Mouse (Mus musculus) Patski (cell line): ENCODE results near the gene Sbsn. TPM values are rescaled to one million over a fixed set of nuclear protein-coding genes. Genes with fewer than 3 reads are reported as not detected.

Source experiments
- ATAC-seq: fragments of 100-300 bp; one replicate; pipeline ENCODE4 v1.8.0; 2021
- CTCF ChIA-PET: fragments of 350-600 bp; sonication (Branson Sonifier 250); formaldehyde crosslinking; loops from one replicate; lab custom pipeline; 2022; ENCODE audit warnings: inconsistent platforms; lab: Charles Lee
- POLR2A ChIA-PET: fragments of 350-600 bp; sonication (Branson Sonifier 250); formaldehyde crosslinking; loops from one replicate; lab custom pipeline; 2022; ENCODE audit warnings: antibody characterized with exemption, inconsistent platforms; lab: Charles Lee
- DNase-seq: peaks from one replicate; pipeline ENCODE4 v3.0.0-alpha.2; 2011; ENCODE audit warnings: low read depth, low spot score
- H3K27me3 ChIP-seq: fragments of 371-371 bp; one replicate; pipeline ENCODE4 v1.5.1; 2021
- CTCF ChIP-seq: fragments of 100-300 bp; IDR thresholded peaks from one replicate; pipeline ENCODE4 v1.5.1; 2021
- in situ Hi-C: fragments of 300-500 bp; cut with MboI; formaldehyde crosslinking; loops from 3 replicates; pipeline ENCODE4 v1.11.1; 2018; ENCODE audit warnings: low pct_unique_long_range_greater_than_20kb, mixed read lengths
- polyA plus RNA-seq: library from polyadenylated mRNA; unstranded; gene quantifications from one replicate; pipeline ENCODE4 v1.2.3, GENCODE M21; 2021

Gene Sbsn
- polyA plus RNA-seq, 1 experiment from 2014 or later = 8.5 TPM

GRCm38 (mm10) chr7:30757001-30757400 lies 5.7 kb downstream of the Sbsn start:
- CTCF ChIA-PET = no interaction called here
- no peaks in the 10 kb centered on the region for H3K27me3 ChIP-seq
- no peak for TF ChIP-seq CTCF
- POLR2A ChIA-PET = no interaction called here
- ATAC-seq (no peak), DNase-seq (no peak)
- in situ Hi-C loops = no loop called here

DNA sequence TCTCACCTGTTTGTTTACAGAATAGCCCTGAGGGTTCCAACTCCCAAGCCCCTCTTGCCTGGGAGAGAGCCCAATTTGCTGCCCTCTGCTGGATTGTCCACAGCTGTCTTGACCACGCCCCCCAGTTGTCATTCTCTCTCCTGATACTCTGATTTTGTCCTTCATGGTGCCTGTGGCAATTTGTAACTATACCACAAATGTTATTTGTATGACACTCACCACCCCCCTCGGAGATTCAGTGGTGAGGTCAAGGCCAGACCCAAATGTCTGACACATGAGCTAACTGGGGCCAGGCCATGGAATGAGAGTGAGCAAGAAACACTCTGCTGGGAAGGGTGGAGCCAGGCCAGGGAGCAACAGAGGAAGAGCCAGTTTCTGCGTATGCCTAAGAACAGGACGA lies 7.6 kb downstream of the Sbsn start:
- ChIA-PET CTCF (interaction anchor here (1.0 to 2.0 kb wide), 5 partner anchors 12 to 106 kb away, joined by 3 to 9 read pairs (median 4); no protein-coding TSS in a partner anchor), POLR2A (no interaction called here)
- no peak for TF ChIP-seq CTCF
- peaks cover under 1% of the 10 kb centered on the region for H3K27me3 ChIP-seq
- in situ Hi-C loops = no loop called here
- peak; percentile 66 for ATAC-seq
- DNase-seq = peak; percentile 30

GRCm38 (mm10) chr7:30761769-30762352 lies 10.6 kb downstream of the Sbsn start:
- CTCF ChIA-PET = no interaction called here
- DNase-seq (no peak), ATAC-seq (no peak)
- peaks cover 3% of the 10 kb centered on the region for H3K27me3 ChIP-seq
- POLR2A ChIA-PET = no interaction called here
- no peak for TF ChIP-seq CTCF
- in situ Hi-C loops = no loop called here

DNA sequence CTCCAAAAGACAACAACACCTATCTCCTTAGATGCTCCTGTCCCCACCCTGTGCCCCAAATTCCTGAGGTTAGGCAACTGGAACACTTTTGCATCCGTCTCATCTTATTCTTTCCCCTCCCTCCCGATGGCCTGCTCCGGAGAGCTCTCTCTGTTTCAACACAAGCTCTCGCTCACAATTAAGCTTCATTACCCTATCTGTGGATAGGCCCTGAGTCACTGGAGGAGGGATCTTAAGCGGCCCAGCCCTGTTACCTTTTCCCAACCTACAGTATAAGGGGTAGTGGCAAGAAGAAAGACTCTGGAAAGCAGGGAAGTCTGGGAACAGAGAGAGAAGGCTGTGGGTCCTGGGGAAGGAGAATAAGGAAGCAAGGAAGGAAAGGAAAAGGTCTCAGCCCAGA lies 12.2 kb downstream of the Sbsn start, which contains the start of gene Dmkn:
Gene Dmkn (plus strand): TSS at position 301 of the 400 bp plus-strand sequence.
- ATAC-seq = no peak
- in situ Hi-C loops = no loop called here
- TF ChIP-seq CTCF = no peak
- CTCF ChIA-PET = no interaction called here
- POLR2A ChIA-PET = no interaction called here
- no peak for DNase-seq
- H3K27me3 ChIP-seq = peaks cover 7% of the 10 kb centered on the region

DNA sequence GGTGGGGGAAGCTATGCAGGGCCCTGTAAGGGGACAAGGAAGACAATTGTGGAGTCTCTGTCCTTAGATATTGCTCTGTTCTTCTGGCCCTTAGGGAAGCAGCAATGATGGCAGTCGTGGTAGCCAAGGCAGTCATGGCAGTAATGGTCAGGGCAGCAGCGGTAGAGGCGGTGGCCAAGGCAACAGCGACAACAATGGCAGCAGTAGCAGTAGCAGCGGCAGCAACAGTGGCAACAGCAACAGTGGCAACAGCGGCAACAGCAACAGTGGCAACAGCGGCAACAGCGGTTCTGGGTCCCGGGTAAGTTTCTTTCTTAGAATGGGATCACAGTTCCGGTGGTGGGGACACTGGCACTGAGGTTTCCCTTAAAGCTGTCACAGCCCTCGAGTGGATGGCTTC lies 13.9 kb downstream of the Sbsn start:
- ATAC-seq (no peak), DNase-seq (no peak)
- POLR2A ChIA-PET = no interaction called here
- CTCF ChIA-PET = no interaction called here
- no peak for TF ChIP-seq CTCF
- in situ Hi-C loops = no loop called here
- H3K27me3 ChIP-seq = peaks cover 8% of the 10 kb centered on the region

- CTCF ChIA-PET = interaction anchor here (0.9 kb wide), 1 partner anchor 8 kb away, joined by 4 read pairs; no protein-coding TSS in a partner anchor
- POLR2A ChIA-PET = no interaction called here
- DNase-seq (no peak), ATAC-seq (no peak)
- TF ChIP-seq CTCF = peak; percentile 48
- in situ Hi-C loops = no loop called here
- peaks cover 8% of the 10 kb centered on the region for H3K27me3 ChIP-seq
Measured at GRCm38 (mm10) chr7:30766408-30766807, 15.1 kb downstream of the Sbsn start.

DNA sequence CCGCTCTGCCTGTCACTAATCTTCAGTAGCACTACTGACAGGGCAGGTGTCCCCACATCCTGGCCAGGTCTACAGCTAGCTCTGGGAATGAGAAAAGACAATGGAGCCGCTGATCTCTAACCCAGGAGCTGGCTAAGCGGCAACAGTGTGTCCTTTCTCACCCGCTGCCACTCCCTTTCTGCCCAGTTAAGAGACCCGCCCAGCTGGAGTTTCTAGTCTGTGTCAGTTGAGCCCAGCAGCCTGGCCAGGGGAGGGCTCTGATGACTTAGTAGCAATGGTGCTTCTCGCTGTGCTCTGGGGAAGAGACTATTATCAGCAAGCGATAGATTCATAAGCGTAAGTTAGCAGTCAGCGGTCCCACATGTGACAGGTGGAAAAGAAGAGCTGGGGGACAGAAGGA lies 18.0 kb downstream of the Sbsn start:
- ATAC-seq = no peak
- no peak for DNase-seq
- ChIA-PET CTCF (no interaction called here), POLR2A (no interaction called here)
- TF ChIP-seq CTCF = no peak
- peaks cover 7% of the 10 kb centered on the region for H3K27me3 ChIP-seq
- in situ Hi-C loops = no loop called here

- DNase-seq (no peak), ATAC-seq (no peak)
- POLR2A ChIA-PET = no interaction called here
- peaks cover 16% of the 10 kb centered on the region for H3K27me3 ChIP-seq
- in situ Hi-C loops = no loop called here
- CTCF ChIA-PET = no interaction called here
- TF ChIP-seq CTCF = no peak
Measured at GRCm38 (mm10) chr7:30776104-30776503, 24.8 kb downstream of the Sbsn start.

GRCm38 (mm10) chr7:30777081-30777579 lies 25.9 kb downstream of the Sbsn start:
- DNase-seq (no peak), ATAC-seq (no peak)
- H3K27me3 ChIP-seq = peaks cover 15% of the 10 kb centered on the region
- no peak for TF ChIP-seq CTCF
- in situ Hi-C loops = no loop called here
- POLR2A ChIA-PET = no interaction called here
- CTCF ChIA-PET = no interaction called here

DNA sequence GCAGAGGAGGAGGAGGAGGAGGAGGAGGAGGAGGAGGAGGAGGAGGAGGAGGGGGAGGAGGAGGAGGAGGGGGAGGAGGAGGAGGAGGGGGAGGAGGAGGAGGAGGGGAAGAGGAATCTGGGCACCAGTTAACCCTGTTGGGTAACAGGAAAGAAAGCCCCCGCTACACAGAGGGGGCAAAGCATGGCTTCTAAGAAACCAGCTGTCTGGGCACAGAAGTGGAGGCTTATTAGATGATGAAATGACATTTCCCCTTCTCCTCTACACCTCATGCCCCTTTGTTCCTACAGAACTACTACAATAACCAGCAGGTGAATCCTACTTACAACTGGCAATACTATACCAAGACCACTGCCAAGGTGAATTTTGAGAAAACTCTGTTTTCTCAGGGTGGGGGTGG lies 26.6 kb downstream of the Sbsn start:
- in situ Hi-C loops = no loop called here
- ChIA-PET POLR2A (no interaction called here), CTCF (no interaction called here)
- TF ChIP-seq CTCF = no peak
- DNase-seq = no peak
- ATAC-seq = no peak
- H3K27me3 ChIP-seq = peaks cover 14% of the 10 kb centered on the region

- POLR2A ChIA-PET = no interaction called here
- H3K27me3 ChIP-seq = peaks cover 7% of the 10 kb centered on the region
- in situ Hi-C loops = no loop called here
- peak; percentile 80 for TF ChIP-seq CTCF
- CTCF ChIA-PET = no interaction called here
- no peak for ATAC-seq
- no peak for DNase-seq
Measured at GRCm38 (mm10) chr7:30781792-30782191, 30.5 kb downstream of the Sbsn start.
